26 mouse cellular contexts compared by ENCODE assay signal in the genomic region with DNA sequence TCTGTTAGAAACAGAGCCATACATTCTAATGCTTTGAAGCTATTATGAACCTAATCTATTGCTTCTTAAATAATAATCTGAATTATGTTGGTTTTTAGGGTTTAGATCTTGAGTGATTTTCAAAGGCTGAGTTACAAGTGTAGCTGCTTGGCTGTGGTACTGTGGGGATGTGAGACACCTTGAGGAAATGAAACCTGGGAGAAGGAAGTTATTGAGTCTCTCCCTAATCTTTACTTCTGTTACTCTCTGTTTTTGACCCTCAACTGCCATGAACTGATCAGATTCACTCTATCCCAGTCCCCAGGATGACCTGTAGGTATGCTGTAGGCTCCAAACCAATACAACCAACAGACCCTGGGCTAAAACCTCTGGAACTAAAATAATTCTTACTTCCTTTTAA.
"Had no signal": no experiment of that assay in that cellular context is flagged by ENCODE, and none has a peak within 500 bp of the region (broad histone marks: within the 10 kb centered on the region; RNA-seq: fewer than 3 reads in every experiment).

No protein-coding gene starts in this region.

- H3K27ac ChIP-seq: gastrocnemius, adult 2 months; heart, adult 2 months; heart, embryonic 13.5 days; heart, embryonic 15.5 days; hindbrain, embryonic 13.5 days; hindbrain, embryonic 15.5 days; hindbrain, postnatal 0 days; kidney, embryonic 15.5 days; kidney, postnatal 0 days; left cerebral cortex, adult 2 months; limb, embryonic 10.5 days; limb, embryonic 12.5 days had no signal

- H3K4me2 ChIP-seq: heart, embryonic 11.5 days; heart, embryonic 13.5 days; heart, embryonic 15.5 days; hindbrain, embryonic 13.5 days; hindbrain, embryonic 15.5 days; kidney, embryonic 15.5 days; limb, embryonic 12.5 days; liver, embryonic 11.5 days had no signal

- H3K9ac ChIP-seq: heart, embryonic 13.5 days; heart, embryonic 15.5 days; hindbrain, embryonic 13.5 days; hindbrain, embryonic 15.5 days; kidney, embryonic 15.5 days; limb, embryonic 12.5 days had no signal

- DNase-seq: gastrocnemius, adult 2 months; gastrocnemius, postnatal 10 days; gastrocnemius, postnatal 25 days; heart, adult 11 months; heart, adult 2 months; heart, postnatal 14 days; heart, postnatal 36 days; kidney, adult 11 months; kidney, adult 2 months; kidney, adult 9 months; kidney, postnatal 14 days; kidney, postnatal 36 days; liver had no signal

- H3K9me3 ChIP-seq: heart, embryonic 13.5 days; heart, embryonic 15.5 days; hindbrain, embryonic 13.5 days; hindbrain, embryonic 15.5 days; kidney, embryonic 15.5 days; limb, embryonic 10.5 days; limb, embryonic 12.5 days had no signal

- H3K4me1 ChIP-seq: heart, embryonic 13.5 days; heart, embryonic 15.5 days; hindbrain, embryonic 13.5 days; hindbrain, embryonic 15.5 days; kidney, embryonic 15.5 days had no signal

- H3K27me3 ChIP-seq: heart, embryonic 13.5 days; heart, embryonic 15.5 days; hindbrain, embryonic 13.5 days; hindbrain, embryonic 15.5 days; kidney, embryonic 15.5 days; limb, embryonic 12.5 days had no signal

- ATAC-seq: hindbrain, postnatal 0 days; intestine, embryonic 16.5 days had no signal

- H3K36me3 ChIP-seq: heart, embryonic 13.5 days; heart, embryonic 15.5 days; hindbrain, embryonic 13.5 days; hindbrain, embryonic 15.5 days; kidney, embryonic 15.5 days; limb, embryonic 10.5 days; limb, embryonic 12.5 days had no signal

- H3K4me3 ChIP-seq: gastrocnemius, adult 2 months; heart, adult 2 months; heart, embryonic 13.5 days; heart, embryonic 15.5 days; hindbrain, embryonic 13.5 days; hindbrain, embryonic 15.5 days; kidney, embryonic 15.5 days; left cerebral cortex, adult 2 months; limb, embryonic 10.5 days; limb, embryonic 12.5 days had no signal
